Mouse (Mus musculus) C2C12 (cell line): ENCODE data around the gene Odf3l1. TPM values are rescaled to one million over a fixed set of nuclear protein-coding genes. Genes with fewer than 3 reads are reported as not detected.

Source experiments
- H3K27me3 ChIP-seq: one replicate; pipeline ENCODE4 v1.6.1; 2011; ENCODE audit not compliant: control insufficient read depth, insufficient read depth, insufficient read length
- H3K36me3 ChIP-seq: one replicate; pipeline ENCODE4 v1.6.1; 2011; ENCODE audit not compliant: control insufficient read depth, insufficient read depth
- H3K4me3 ChIP-seq: one replicate; pipeline ENCODE4 v1.5.1; 2011; ENCODE audit warnings: mild to moderate bottlenecking, control low read depth; ENCODE audit not compliant: poor library complexity, insufficient read depth, severe bottlenecking
- H3K79me2 ChIP-seq: one replicate; pipeline ENCODE4 v1.6.1; 2011; ENCODE audit not compliant: control insufficient read depth, insufficient read depth
- H3K79me3 ChIP-seq: one replicate; pipeline ENCODE4 v1.6.1; 2011; ENCODE audit warnings: low read depth, control low read depth
- H3ac ChIP-seq: one replicate; pipeline ENCODE3; 2011; ENCODE audit warnings: low read depth; ENCODE audit not compliant: control insufficient read depth, insufficient read length
- CEBPB ChIP-seq: IDR thresholded peaks from one replicate; pipeline ENCODE4 v1.6.1; 2011; ENCODE audit warnings: low read depth, mild to moderate bottlenecking, control low read depth, moderate library complexity
- CTCF ChIP-seq: IDR thresholded peaks from one replicate; pipeline ENCODE4 v1.5.1; 2011; ENCODE audit not compliant: control insufficient read depth, insufficient read depth, insufficient read length
- FOSL1 ChIP-seq: IDR thresholded peaks from one replicate; pipeline ENCODE4 v1.8.0; 2011; ENCODE audit warnings: mild to moderate bottlenecking, low read length; ENCODE audit not compliant: poor library complexity, insufficient read depth, severe bottlenecking
- MAX ChIP-seq: IDR thresholded peaks from one replicate; pipeline ENCODE4 v1.6.1; 2011; ENCODE audit warnings: mild to moderate bottlenecking, control low read depth
- MYOD1 ChIP-seq: IDR thresholded peaks from one replicate; pipeline ENCODE4 v1.6.1; 2011; ENCODE audit warnings: low read depth; ENCODE audit not compliant: control insufficient read depth, insufficient read length
- MYOG ChIP-seq: IDR thresholded peaks from one replicate; pipeline ENCODE4 v1.6.1; 2011; ENCODE audit not compliant: control insufficient read depth, insufficient read length; ENCODE audit errors: extremely low read depth
- USF1 ChIP-seq: IDR thresholded peaks from one replicate; pipeline ENCODE4 v1.6.1; 2011; ENCODE audit warnings: low read depth, mild to moderate bottlenecking, control low read depth, moderate library complexity
- polyA plus RNA-seq: library from polyadenylated mRNA; unstranded; fragments of >200 nt; fragmentation: generic; extraction: Trizol; gene quantifications from one replicate; pipeline ENCODE4 v1.2.1, GENCODE M21; 2012; ENCODE audit warnings: missing spikeins

Gene Odf3l1
- polyA plus RNA-seq, 1 experiment = 0.04 TPM

DNA sequence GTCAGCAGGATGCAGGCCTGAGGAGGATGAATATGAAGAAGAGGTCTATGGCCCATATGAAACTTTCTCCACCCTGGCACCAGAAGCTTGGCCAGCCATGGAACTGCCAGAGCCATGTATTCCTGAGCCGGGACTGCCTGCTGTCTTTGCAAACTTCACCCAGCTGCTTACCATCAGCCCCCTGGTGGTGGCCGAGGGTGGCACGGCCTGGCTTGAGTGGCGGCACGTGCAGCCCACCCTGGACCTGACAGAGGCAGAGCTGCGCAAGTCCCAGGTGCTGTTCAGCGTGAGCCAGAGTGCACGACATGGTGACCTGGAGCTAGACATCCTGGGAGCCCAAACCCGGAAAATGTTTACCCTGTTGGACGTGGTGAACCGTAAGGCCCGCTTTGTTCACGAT lies 21.6 kb upstream of the Odf3l1 start:
- Histone ChIP-seq H3K27me3 (no peaks in the 10 kb centered on the region), H3ac (no peak overlapping the region), H3K79me3 (no peaks in the 10 kb centered on the region), H3K4me3 (no peak overlapping the region), H3K79me2 (no peaks in the 10 kb centered on the region), H3K36me3 (peaks cover 30% of the 10 kb centered on the region)
- peak; percentile 48 for TF ChIP-seq CTCF
- TF ChIP-seq USF1 = no peak

DNA sequence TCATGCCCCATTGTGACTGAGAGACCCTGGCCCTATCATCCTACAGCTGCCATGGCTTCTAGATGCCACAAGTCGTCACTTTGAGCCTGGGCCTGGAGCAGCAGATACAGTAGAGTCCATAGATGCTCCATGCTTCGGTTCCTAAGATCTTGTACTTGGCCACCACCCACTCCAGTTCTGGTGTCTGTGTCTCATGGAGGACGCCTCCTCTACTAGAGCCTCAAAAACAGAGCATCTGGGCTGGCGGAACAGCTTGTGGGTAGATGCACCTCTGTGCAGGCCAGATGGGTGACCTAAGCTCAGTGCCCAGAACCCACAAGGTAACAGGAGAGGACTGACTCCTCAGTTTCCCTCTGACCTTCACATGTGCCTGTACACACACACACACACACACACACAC lies 19.8 kb upstream of the Odf3l1 start:
- no peaks in the 10 kb centered on the region for H3K79me3 ChIP-seq
- H3K4me3 ChIP-seq = no peak overlapping the region
- TF ChIP-seq MAX (no peak), FOSL1 (no peak), MYOD1 (no peak), CEBPB (no peak), USF1 (no peak), MYOG (no peak), CTCF (no peak)
- H3ac ChIP-seq = no peak overlapping the region
- no peaks in the 10 kb centered on the region for H3K27me3 ChIP-seq
- peaks cover 22% of the 10 kb centered on the region for H3K36me3 ChIP-seq
- H3K79me2 ChIP-seq = no peaks in the 10 kb centered on the region

DNA sequence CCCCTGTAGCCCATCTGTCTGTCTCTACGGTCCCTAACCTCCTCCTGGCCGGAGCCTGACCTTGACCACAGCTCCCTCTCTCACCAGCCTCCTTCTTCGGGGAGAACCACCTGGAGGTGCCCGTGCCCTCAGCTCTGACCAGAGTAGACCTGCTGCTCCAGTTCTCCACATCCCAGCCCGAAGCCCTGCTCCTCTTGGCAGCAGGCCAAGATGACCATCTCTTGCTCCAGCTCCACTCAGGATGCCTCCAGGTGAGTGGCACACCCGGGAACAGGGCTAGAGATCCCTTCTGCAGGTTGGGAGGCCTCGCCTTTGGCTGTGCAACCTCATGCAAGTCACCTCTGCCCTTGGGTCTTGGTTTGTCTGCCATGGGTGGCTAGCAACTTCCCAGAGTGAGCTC lies 19.0 kb upstream of the Odf3l1 start:
- no peaks in the 10 kb centered on the region for H3K27me3 ChIP-seq

GRCm38 (mm10) chr9:56882818-56883217 lies 18.3 kb upstream of the Odf3l1 start:
- Histone ChIP-seq H3K79me2 (no peaks in the 10 kb centered on the region), H3ac (no peak overlapping the region), H3K4me3 (no peak overlapping the region), H3K27me3 (no peaks in the 10 kb centered on the region), H3K79me3 (no peaks in the 10 kb centered on the region), H3K36me3 (peaks cover 17% of the 10 kb centered on the region)
- no peak for TF ChIP-seq MYOD1
- no peak for TF ChIP-seq MYOG
- TF ChIP-seq CEBPB = no peak
- no peak for TF ChIP-seq CTCF
- TF ChIP-seq MAX = no peak
- TF ChIP-seq FOSL1 = no peak
- no peak for TF ChIP-seq USF1

More for the DNA sequence above, 19.0 kb upstream of the Odf3l1 start:
- TF ChIP-seq FOSL1 (no peak), MAX (no peak), MYOD1 (no peak), USF1 (no peak), MYOG (no peak), CTCF (no peak), CEBPB (no peak)
- Histone ChIP-seq H3K4me3 (no peak overlapping the region), H3K36me3 (peaks cover 21% of the 10 kb centered on the region), H3K79me2 (no peaks in the 10 kb centered on the region), H3K79me3 (no peaks in the 10 kb centered on the region), H3ac (no peak overlapping the region)

- Histone ChIP-seq H3K79me2 (no peaks in the 10 kb centered on the region), H3ac (no peak overlapping the region), H3K36me3 (peaks cover 12% of the 10 kb centered on the region), H3K4me3 (no peak overlapping the region), H3K27me3 (no peaks in the 10 kb centered on the region), H3K79me3 (no peaks in the 10 kb centered on the region)
- TF ChIP-seq CEBPB (no peak), FOSL1 (no peak), MYOG (no peak), MAX (no peak), USF1 (no peak), MYOD1 (no peak), CTCF (no peak)
These were observed 17.8 kb upstream of the Odf3l1 start for GRCm38 (mm10) chr9:56882283-56882682.

- H3K79me3 ChIP-seq = no peaks in the 10 kb centered on the region
- no peak for TF ChIP-seq CTCF
These were observed 17.1 kb upstream of the Odf3l1 start for GRCm38 (mm10) chr9:56881539-56882082.

More at GRCm38 (mm10) chr9:56881539-56882082, 17.1 kb upstream of the Odf3l1 start:
- no peak overlapping the region for H3K4me3 ChIP-seq
- no peaks in the 10 kb centered on the region for H3K79me2 ChIP-seq
- H3K27me3 ChIP-seq = no peaks in the 10 kb centered on the region
- H3ac ChIP-seq = no peak overlapping the region
- peaks cover 9% of the 10 kb centered on the region for H3K36me3 ChIP-seq
